Mouse (Mus musculus): ENCODE measurements around the gene Zfp512b. TPM values are rescaled to one million over a fixed set of nuclear protein-coding genes. Genes with fewer than 3 reads are reported as not detected.

Gene Zfp512b
- polyA plus RNA-seq, 1 experiment from 2014 or later, result 53.4 TPM

- Histone ChIP-seq H3K27me3 (no peaks in the 10 kb centered on the region), H3K4me3 (no peak overlapping the region), H3K4me2 (no peak overlapping the region), H3K36me3 (peaks cover 31% of the 10 kb centered on the region), H3K9me3 (no peaks in the 10 kb centered on the region), H3K4me1 (peaks cover 5% of the 10 kb centered on the region; the same call in 1 of the 2 replicates), H3K9ac (no peak overlapping the region), H3K27ac (no peak overlapping the region)
- ATAC-seq (ENCODE audit: insufficient number of reproducible peaks, low FRiP score, low TSS enrichment, low read depth), result no peak
- 83% methylated on average over 8 of the region's 8 CpGs for WGBS
Observed at GRCm38 (mm10) chr2:181570375-181570774, 22.2 kb downstream of the Zfp512b start.

- ATAC-seq (ENCODE audit: insufficient number of reproducible peaks, low FRiP score, low TSS enrichment, low read depth), result no peak
- WGBS, result 91% methylated on average over 10 of the region's 10 CpGs
- Histone ChIP-seq H3K27ac (no peak overlapping the region), H3K4me3 (no peak overlapping the region), H3K9ac (no peak overlapping the region), H3K4me2 (no peak overlapping the region), H3K4me1 (peaks cover 5% of the 10 kb centered on the region; the same call in 1 of the 2 replicates), H3K9me3 (no peaks in the 10 kb centered on the region), H3K36me3 (peaks cover 31% of the 10 kb centered on the region), H3K27me3 (no peaks in the 10 kb centered on the region)
Observed at GRCm38 (mm10) chr2:181569856-181570255, 22.7 kb downstream of the Zfp512b start.

DNA sequence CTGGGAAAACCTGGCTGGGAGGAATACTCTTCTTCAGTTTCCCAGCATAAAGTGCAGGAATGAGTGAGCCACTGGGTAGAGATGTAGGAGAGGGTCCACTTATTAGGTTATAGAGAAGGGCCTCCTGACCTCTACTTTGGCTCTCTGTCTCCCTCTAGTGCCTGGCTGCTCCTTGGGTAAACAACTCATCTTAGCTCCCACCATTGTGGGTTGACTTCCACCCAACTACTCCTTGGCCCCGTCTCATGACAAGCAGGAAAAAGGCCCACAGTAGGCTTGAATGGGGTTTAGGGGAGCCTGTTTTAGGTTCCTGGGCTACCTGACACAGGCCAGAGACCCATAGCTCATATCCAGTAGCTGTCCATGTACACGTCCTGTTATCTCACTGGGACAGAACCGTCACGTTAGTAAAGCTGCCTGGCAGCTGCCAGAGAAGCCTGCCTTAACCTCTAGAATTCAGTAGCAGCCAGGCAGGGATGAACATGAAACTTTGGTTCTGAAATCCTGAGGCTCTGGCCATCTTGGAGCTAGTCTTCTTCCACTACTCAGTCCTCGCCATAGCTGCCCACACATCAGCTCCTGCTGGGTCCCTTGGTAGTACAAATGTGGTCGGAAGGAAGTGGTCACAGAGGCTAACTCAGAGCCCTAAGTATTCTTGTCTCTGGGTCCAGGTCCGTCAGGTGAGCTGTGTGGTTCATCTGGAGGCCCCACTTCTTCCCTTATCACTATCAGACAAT lies 24.2 kb downstream of the Zfp512b start:
- H3K4me1 ChIP-seq, result peaks cover 5% of the 10 kb centered on the region; the same call in 1 of the 2 replicates
- H3K4me3 ChIP-seq, result no peak overlapping the region
- no peaks in the 10 kb centered on the region for H3K27me3 ChIP-seq
- no peak overlapping the region for H3K4me2 ChIP-seq
- no peak overlapping the region for H3K27ac ChIP-seq
- ATAC-seq (ENCODE audit: insufficient number of reproducible peaks, low FRiP score, low TSS enrichment, low read depth), result no peak
- WGBS, result 76% methylated on average over 7 of the region's 7 CpGs
- H3K36me3 ChIP-seq, result peaks cover 17% of the 10 kb centered on the region
- H3K9me3 ChIP-seq, result no peaks in the 10 kb centered on the region
- H3K9ac ChIP-seq, result no peak overlapping the region

GRCm38 (mm10) chr2:181567338-181567737 lies 25.3 kb downstream of the Zfp512b start:
- H3K9ac ChIP-seq, result no peak overlapping the region
- 86% methylated on average over 3 of the region's 3 CpGs for WGBS
- H3K4me1 ChIP-seq, result peaks cover 5% of the 10 kb centered on the region; the same call in 1 of the 2 replicates
- no peaks in the 10 kb centered on the region for H3K27me3 ChIP-seq
- no peak overlapping the region for H3K27ac ChIP-seq
- H3K4me2 ChIP-seq, result no peak overlapping the region
- H3K36me3 ChIP-seq, result peaks cover 6% of the 10 kb centered on the region; the same call in 1 of the 2 replicates
- H3K4me3 ChIP-seq, result no peak overlapping the region
- ATAC-seq (ENCODE audit: insufficient number of reproducible peaks, low FRiP score, low TSS enrichment, low read depth), result no peak
- H3K9me3 ChIP-seq, result no peaks in the 10 kb centered on the region

GRCm38 (mm10) chr2:181553772-181554171 lies 38.8 kb downstream of the Zfp512b start:
- peaks cover 45% of the 10 kb centered on the region for H3K36me3 ChIP-seq
- H3K27ac ChIP-seq, result no peak overlapping the region

GRCm38 (mm10) chr2:181550233-181550632 lies 42.4 kb downstream of the Zfp512b start:
- Histone ChIP-seq H3K4me2 (no peak overlapping the region), H3K27me3 (no peaks in the 10 kb centered on the region), H3K27ac (no peak overlapping the region), H3K9ac (no peak overlapping the region), H3K4me3 (no peak overlapping the region), H3K9me3 (no peaks in the 10 kb centered on the region), H3K4me1 (no peaks in the 10 kb centered on the region), H3K36me3 (peaks cover 73% of the 10 kb centered on the region)
- ATAC-seq (ENCODE audit: insufficient number of reproducible peaks, low FRiP score, low TSS enrichment, low read depth), result no peak
- 93% methylated on average over 2 of the region's 2 CpGs for WGBS

More at GRCm38 (mm10) chr2:181553772-181554171, 38.8 kb downstream of the Zfp512b start:
- Histone ChIP-seq H3K9ac (no peak overlapping the region), H3K27me3 (no peaks in the 10 kb centered on the region), H3K4me1 (no peaks in the 10 kb centered on the region), H3K9me3 (no peaks in the 10 kb centered on the region), H3K4me2 (no peak overlapping the region), H3K4me3 (no peak overlapping the region)
- ATAC-seq (ENCODE audit: insufficient number of reproducible peaks, low FRiP score, low TSS enrichment, low read depth), result no peak

DNA sequence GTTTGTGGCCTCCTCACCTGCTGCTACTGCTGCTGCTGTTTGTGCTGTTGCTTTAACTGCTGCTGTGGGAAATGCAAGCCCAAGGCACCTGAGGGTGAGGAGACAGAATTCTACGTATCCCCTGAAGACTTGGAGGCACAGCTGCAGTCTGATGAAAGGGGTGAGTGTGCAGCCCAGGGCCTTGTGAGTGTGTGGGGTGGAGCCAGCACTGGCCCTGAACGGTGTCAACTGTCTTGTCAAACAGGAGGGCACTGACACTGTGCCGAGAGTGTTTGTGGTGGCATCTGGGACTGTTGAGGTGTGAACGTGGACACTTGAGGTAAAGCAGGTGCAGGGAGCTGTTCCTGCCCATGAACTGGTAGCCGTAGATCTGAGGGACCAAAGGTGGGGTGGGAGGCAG lies 43.9 kb downstream of the Zfp512b start:
- no peak for ATAC-seq (ENCODE audit: insufficient number of reproducible peaks, low FRiP score, low TSS enrichment, low read depth)
- Histone ChIP-seq H3K4me1 (no peaks in the 10 kb centered on the region), H3K27me3 (no peaks in the 10 kb centered on the region), H3K4me2 (no peak overlapping the region), H3K9ac (no peak overlapping the region), H3K4me3 (no peak overlapping the region), H3K27ac (no peak overlapping the region; the same call in 1 of the 2 replicates), H3K9me3 (no peaks in the 10 kb centered on the region), H3K36me3 (peaks cover 77% of the 10 kb centered on the region)
- 82% methylated on average over 5 of the region's 5 CpGs for WGBS

- Histone ChIP-seq H3K4me3 (no peak overlapping the region), H3K4me2 (no peak overlapping the region), H3K36me3 (peaks cover 77% of the 10 kb centered on the region), H3K27ac (no peak overlapping the region), H3K4me1 (no peaks in the 10 kb centered on the region), H3K9ac (no peak overlapping the region), H3K9me3 (no peaks in the 10 kb centered on the region), H3K27me3 (no peaks in the 10 kb centered on the region)
- 73% methylated on average over 1 of the region's 1 CpGs for WGBS
- ATAC-seq (ENCODE audit: insufficient number of reproducible peaks, low FRiP score, low TSS enrichment, low read depth), result no peak
Observed at GRCm38 (mm10) chr2:181548227-181548626, 44.4 kb downstream of the Zfp512b start.

DNA sequence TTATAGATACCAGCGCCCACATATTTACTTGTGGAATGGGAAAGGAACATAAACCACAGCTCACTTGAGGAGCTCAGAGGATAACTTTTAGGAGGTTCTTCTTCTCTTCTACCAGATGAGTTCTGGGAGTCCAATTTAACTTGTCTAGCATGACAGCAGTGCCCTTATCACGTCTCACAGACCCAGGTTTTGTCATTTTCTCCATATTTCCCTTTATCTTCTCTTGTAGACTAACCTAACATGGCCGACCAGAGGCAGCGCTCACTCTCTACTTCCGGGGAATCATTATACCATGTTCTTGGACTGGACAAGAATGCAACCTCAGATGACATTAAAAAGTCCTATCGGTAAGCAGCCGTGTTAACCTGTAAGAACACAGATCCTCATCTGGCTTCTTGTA lies 46.5 kb downstream of the Zfp512b start:
- H3K4me3 ChIP-seq, result no peak overlapping the region
- ATAC-seq (ENCODE audit: insufficient number of reproducible peaks, low FRiP score, low TSS enrichment, low read depth), result no peak
- H3K36me3 ChIP-seq, result peaks cover 62% of the 10 kb centered on the region
- H3K4me1 ChIP-seq, result no peaks in the 10 kb centered on the region
- no peaks in the 10 kb centered on the region for H3K9me3 ChIP-seq
- H3K9ac ChIP-seq, result no peak overlapping the region
- H3K27ac ChIP-seq, result no peak overlapping the region
- H3K27me3 ChIP-seq, result no peaks in the 10 kb centered on the region
- H3K4me2 ChIP-seq, result no peak overlapping the region
- 93% methylated on average over 7 of the region's 7 CpGs for WGBS

DNA sequence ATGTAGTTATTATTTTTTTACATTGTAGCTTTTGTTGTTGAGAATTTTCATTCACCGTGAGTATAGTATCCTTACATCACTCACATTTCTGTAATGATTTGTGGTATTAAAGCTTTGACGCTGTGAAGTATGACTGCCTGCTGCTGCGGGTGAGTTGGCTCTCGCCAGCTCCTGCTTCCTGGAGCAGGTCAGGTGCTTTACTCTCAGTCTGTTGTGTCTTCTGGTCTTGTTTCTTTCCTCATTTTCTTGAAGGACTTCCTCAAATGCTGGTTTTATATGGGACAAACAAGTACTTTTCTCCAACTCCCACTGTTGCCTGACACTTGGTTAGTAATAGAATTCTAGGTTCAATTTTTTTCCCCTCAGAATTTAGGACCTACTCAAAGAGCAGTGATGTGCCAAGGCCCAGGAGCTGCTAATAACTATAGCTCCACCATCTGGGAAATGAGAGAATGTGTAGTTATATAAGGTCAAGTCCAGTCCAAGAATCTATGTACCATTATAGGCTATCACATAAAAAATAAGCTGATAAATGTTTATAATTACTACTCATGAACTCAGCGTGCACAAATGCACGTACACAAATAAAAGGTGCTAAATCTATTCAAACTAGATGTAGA lies 50.7 kb downstream of the Zfp512b start:
- H3K4me2 ChIP-seq, result no peak overlapping the region
- no peak overlapping the region for H3K4me3 ChIP-seq
- no peak overlapping the region for H3K27ac ChIP-seq
- 88% methylated on average over 6 of the region's 6 CpGs for WGBS
- ATAC-seq (ENCODE audit: insufficient number of reproducible peaks, low FRiP score, low TSS enrichment, low read depth), result no peak
- no peaks in the 10 kb centered on the region for H3K27me3 ChIP-seq
- H3K36me3 ChIP-seq, result peaks cover 24% of the 10 kb centered on the region
- H3K9me3 ChIP-seq, result no peaks in the 10 kb centered on the region
- H3K9ac ChIP-seq, result no peak overlapping the region
- peaks cover 7% of the 10 kb centered on the region for H3K4me1 ChIP-seq

- Histone ChIP-seq H3K27me3 (no peaks in the 10 kb centered on the region), H3K4me2 (no peak overlapping the region), H3K4me3 (no peak overlapping the region), H3K9me3 (no peaks in the 10 kb centered on the region), H3K36me3 (peaks cover 11% of the 10 kb centered on the region; the same call in 1 of the 2 replicates), H3K27ac (peak overlapping the region; percentile 65), H3K9ac (no peak overlapping the region), H3K4me1 (peaks cover 7% of the 10 kb centered on the region)
- WGBS, result 68% methylated on average over 2 of the region's 2 CpGs
- ATAC-seq (ENCODE audit: insufficient number of reproducible peaks, low FRiP score, low TSS enrichment, low read depth), result peak; percentile 86
Observed at GRCm38 (mm10) chr2:181537444-181538047, 55.1 kb downstream of the Zfp512b start.

DNA sequence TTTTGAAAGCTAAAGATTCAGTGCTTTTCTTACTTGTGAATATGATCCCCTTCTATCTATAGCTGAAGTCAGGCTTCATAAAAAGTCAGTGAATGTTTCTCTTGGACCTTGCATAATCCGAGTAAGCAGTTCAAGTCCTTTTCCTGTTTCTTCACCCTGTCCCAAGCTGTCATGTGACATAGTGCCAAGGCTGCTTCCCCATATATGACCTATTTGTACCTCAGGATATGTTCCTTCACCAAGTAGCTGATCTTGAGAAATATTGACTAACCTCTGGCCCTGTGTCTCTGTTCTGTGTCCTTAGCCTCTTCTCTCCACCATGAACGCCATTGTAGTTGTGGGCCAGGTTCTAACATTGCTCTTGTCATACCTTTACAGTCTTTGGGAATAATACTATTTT lies 56.2 kb downstream of the Zfp512b start:
- Histone ChIP-seq H3K4me3 (no peak overlapping the region), H3K9ac (no peak overlapping the region), H3K4me2 (no peak overlapping the region), H3K27me3 (no peaks in the 10 kb centered on the region), H3K9me3 (no peaks in the 10 kb centered on the region), H3K36me3 (peaks cover 18% of the 10 kb centered on the region; the same call in 1 of the 2 replicates), H3K27ac (no peak overlapping the region), H3K4me1 (peaks cover 7% of the 10 kb centered on the region)
- ATAC-seq (ENCODE audit: insufficient number of reproducible peaks, low FRiP score, low TSS enrichment, low read depth), result no peak
- WGBS, result 87% methylated on average over 2 of the region's 2 CpGs

Data from limb, embryonic 15.5 days (tissue).